Mouse (Mus musculus): ENCODE measurements around the gene Dagla. TPM values are rescaled to one million over a fixed set of nuclear protein-coding genes. Genes with fewer than 3 reads are reported as not detected.

Gene Dagla
- polyA plus RNA-seq (2012; rRNA removed) = 3.6 and 5.6 TPM in 2 replicates

DNA sequence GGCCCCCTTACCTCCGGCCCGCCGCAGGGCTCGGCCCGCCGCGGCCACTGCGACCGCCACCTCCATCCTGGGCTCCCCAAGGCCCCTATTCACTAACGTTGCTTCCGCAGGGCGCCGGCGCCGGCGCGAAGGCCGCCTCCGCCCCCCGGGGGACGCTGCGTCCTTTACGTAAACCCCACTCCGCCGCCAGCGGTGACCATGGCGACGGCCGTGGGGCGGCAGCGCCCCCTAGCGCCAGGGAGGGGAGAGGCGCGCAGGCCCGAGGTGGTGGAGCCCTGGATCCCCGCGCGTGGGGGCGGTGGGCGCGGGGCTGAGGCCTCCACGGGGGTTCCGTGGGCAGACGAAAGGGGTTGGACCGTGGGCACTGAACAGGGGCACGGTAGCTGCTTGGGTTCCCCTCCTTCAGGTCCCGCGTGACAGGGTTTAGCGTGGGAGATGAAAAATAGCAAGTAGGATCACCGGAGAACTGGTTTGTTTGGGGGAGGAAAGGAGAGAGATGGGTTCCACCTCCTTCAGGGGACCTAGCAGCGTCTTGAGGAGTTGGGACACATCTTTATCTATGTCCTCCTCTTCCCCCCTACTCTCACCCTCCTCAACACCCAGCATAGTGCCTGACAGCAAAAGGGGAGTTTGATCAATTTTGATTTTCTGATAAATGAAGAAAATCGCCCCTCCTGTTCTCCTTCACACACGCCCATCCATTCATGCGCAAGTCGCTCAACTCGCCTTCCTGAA, at the start of gene Dagla:
Gene Dagla (minus strand): TSS at position 68 of the 735 bp plus-strand sequence.

DNA sequence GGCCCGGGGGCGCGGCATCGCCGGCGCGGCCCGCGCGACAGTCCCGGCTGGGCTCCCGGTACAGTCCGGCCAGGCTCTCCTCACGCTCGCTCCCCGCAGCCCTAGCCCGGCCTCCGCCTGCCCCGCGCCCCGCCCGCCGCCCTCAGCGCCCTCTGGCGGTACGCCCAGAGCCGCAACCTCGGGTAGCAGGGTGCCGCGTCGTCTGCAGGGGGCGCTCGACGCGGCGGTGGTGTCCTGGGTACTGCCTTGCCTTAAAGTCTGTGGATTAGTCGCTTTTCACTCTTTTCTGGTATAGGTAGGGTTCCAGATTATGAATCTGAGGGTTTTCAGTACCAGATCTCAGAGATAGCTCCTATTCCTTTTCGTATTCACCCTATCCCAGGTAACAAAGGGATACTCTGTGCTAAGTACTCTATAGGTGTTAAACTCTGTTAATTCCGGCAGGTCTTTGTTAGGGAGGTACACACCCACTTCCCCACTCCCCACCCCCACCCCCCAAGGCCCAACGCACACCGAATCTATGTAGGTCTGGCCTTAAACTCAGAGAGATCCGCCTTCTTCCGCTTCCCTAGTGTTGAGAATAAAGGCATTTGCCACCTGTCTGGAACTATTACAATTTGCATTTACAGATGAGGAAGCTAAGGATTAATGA, 63.9 kb downstream of the Dagla start, which contains the start of gene Myrf:
Gene Myrf (minus strand): TSS at position 95 of the 652 bp plus-strand sequence.

GRCm38 (mm10) chr19:10203848-10204615, 100.6 kb downstream of the Dagla start, which contains the start of the genes Tmem258 and Fen1:
Tmem258 (plus strand) TSS chr19:10204014.
Fen1 (minus strand) TSS chr19:10204169.

Other genes with a start within 250 kb of the Dagla start
- gene Fads2, start 203.1 kb downstream of the Dagla start, polyA plus RNA-seq (2012; rRNA removed) = 136 and 152 TPM in 2 replicates
- gene Fads1, start 122.0 kb downstream of the Dagla start, polyA plus RNA-seq (2012; rRNA removed) = 84.5 and 118 TPM in 2 replicates
- 40.6 and 157 TPM in 2 replicates for gene Tmem258, start 100.9 kb downstream of the Dagla start, polyA plus RNA-seq (2012; rRNA removed)
- gene Fen1, start 100.7 kb downstream of the Dagla start, polyA plus RNA-seq (2012; rRNA removed) = 71.8 and 99.2 TPM in 2 replicates
- gene Myrf, start 64.1 kb downstream of the Dagla start, polyA plus RNA-seq (2012; rRNA removed) = 5.2 and 15.0 TPM in 2 replicates
- 13.6 and 25.4 TPM in 2 replicates for gene Syt7, start 84.2 kb upstream of the Dagla start, polyA plus RNA-seq (2012; rRNA removed)
- 0.96 and 1.5 TPM in 2 replicates for gene Lrrc10b, start 152.6 kb upstream of the Dagla start, polyA plus RNA-seq (2012; rRNA removed)
- gene Ppp1r32, start 178.1 kb upstream of the Dagla start, polyA plus RNA-seq (2012; rRNA removed) = 0.71 and 0.76 TPM in 2 replicates
- 99.8 and 116 TPM in 2 replicates for gene Cpsf7, start 220.4 kb upstream of the Dagla start, polyA plus RNA-seq (2012; rRNA removed)
- gene Sdhaf2, start 221.3 kb upstream of the Dagla start, polyA plus RNA-seq (2012; rRNA removed) = 36.5 and 50.6 TPM in 2 replicates